Mouse (Mus musculus): ENCODE results near the gene Dda1.
"Not testable (repeated sequence)": the region's sequence is repeated elsewhere in the genome, so short reads cannot be mapped to it uniquely, and the experiment has no call there.

The Dda1 gene

GRCm38 (mm10) chr8:71468916-71469315, at the start of gene Dda1:
TSS of gene Dda1 (plus strand) at chr8:71469199.
- peak; percentile 98 to 99 for DNase-seq (ENCODE audit: low spot score in 2 of 2)

- no peak for DNase-seq (ENCODE audit: low spot score in 2 of 2)
Measured at GRCm38 (mm10) chr8:71422121-71422520, 46.9 kb upstream of the Dda1 start.

GRCm38 (mm10) chr8:71432935-71433334, 36.1 kb upstream of the Dda1 start:
- DNase-seq (ENCODE audit: low spot score in 2 of 2) = not testable (repeated sequence)

GRCm38 (mm10) chr8:71437041-71437440, 32.0 kb upstream of the Dda1 start:
- DNase-seq (ENCODE audit: low spot score in 2 of 2) = no peak

- peak in 1 of 2 experiments; percentile 22 for DNase-seq (ENCODE audit: low spot score in 2 of 2)
Measured at GRCm38 (mm10) chr8:71441404-71441803, 27.6 kb upstream of the Dda1 start.

GRCm38 (mm10) chr8:71445096-71445495, 23.9 kb upstream of the Dda1 start:
- no peak for DNase-seq (ENCODE audit: low spot score in 2 of 2)

GRCm38 (mm10) chr8:71451337-71451736, 17.7 kb upstream of the Dda1 start:
- DNase-seq (ENCODE audit: low spot score in 2 of 2) = no peak

GRCm38 (mm10) chr8:71451777-71452176, 17.2 kb upstream of the Dda1 start:
- DNase-seq (ENCODE audit: low spot score in 2 of 2) = no peak

- DNase-seq (ENCODE audit: low spot score in 2 of 2) = no peak
Measured at GRCm38 (mm10) chr8:71452669-71453068, 16.3 kb upstream of the Dda1 start.

GRCm38 (mm10) chr8:71454668-71455067, 14.3 kb upstream of the Dda1 start:
- no peak for DNase-seq (ENCODE audit: low spot score in 2 of 2)

GRCm38 (mm10) chr8:71456906-71457305, 12.1 kb upstream of the Dda1 start:
- DNase-seq (ENCODE audit: low spot score in 2 of 2) = no peak

GRCm38 (mm10) chr8:71457659-71458270, 11.2 kb upstream of the Dda1 start:
- no peak for DNase-seq (ENCODE audit: low spot score in 2 of 2)

- no peak for DNase-seq (ENCODE audit: low spot score in 2 of 2)
Measured at GRCm38 (mm10) chr8:71460716-71461115, 8.3 kb upstream of the Dda1 start.

GRCm38 (mm10) chr8:71461152-71461840, 7.7 kb upstream of the Dda1 start:
- DNase-seq (ENCODE audit: low spot score in 2 of 2) = no peak

- no peak for DNase-seq (ENCODE audit: low spot score in 2 of 2)
Measured at GRCm38 (mm10) chr8:71462191-71462590, 6.8 kb upstream of the Dda1 start.

GRCm38 (mm10) chr8:71462786-71463185, 6.2 kb upstream of the Dda1 start:
- DNase-seq (ENCODE audit: low spot score in 2 of 2) = no peak

- DNase-seq (ENCODE audit: low spot score in 2 of 2) = peak; percentile 97 to 98
Measured at GRCm38 (mm10) chr8:71463188-71464033, 5.6 kb upstream of the Dda1 start, which contains the start of gene Abhd8. TSS of gene Abhd8 (minus strand) at chr8:71463655.

GRCm38 (mm10) chr8:71464513-71465500, 4.2 kb upstream of the Dda1 start, which contains the start of gene Mrpl34:
TSS of gene Mrpl34 (plus strand) at chr8:71464959.
- DNase-seq (ENCODE audit: low spot score in 2 of 2) = peak; percentile 97 to 99

- no peak for DNase-seq (ENCODE audit: low spot score in 2 of 2)
Measured at GRCm38 (mm10) chr8:71465733-71466132, 3.3 kb upstream of the Dda1 start.

GRCm38 (mm10) chr8:71466198-71466597, 2.8 kb upstream of the Dda1 start:
- DNase-seq (ENCODE audit: low spot score in 2 of 2) = no peak

- no peak for DNase-seq (ENCODE audit: low spot score in 2 of 2)
Measured at GRCm38 (mm10) chr8:71467201-71467600, 1.8 kb upstream of the Dda1 start.
